Mouse (Mus musculus) lung, adult 2 months (tissue): ENCODE measurements around the gene Efs. TPM values are rescaled to one million over a fixed set of nuclear protein-coding genes. Genes with fewer than 3 reads are reported as not detected.
A peak's percentile ranks its signal among the peaks of the same experiment; 100 is the strongest.

ENCODE experiments used
- DNase-seq: peaks from one replicate; pipeline ENCODE4 v3.0.0; 2022
- H3K4me1 ChIP-seq: fragments of 200-500 bp; 2 replicates; pipeline ENCODE4 v1.6.1; 2011; ENCODE audit warnings: low read length; ENCODE audit not compliant: control insufficient read depth, insufficient read depth
- H3K4me3 ChIP-seq: fragments of 200-500 bp; replicated peaks from 2 replicates; pipeline ENCODE3; 2011; ENCODE audit warnings: low read depth, mild to moderate bottlenecking, control low read depth, low read length; ENCODE audit errors: extremely low read depth
- CTCF ChIP-seq: fragments of 200-500 bp; IDR thresholded peaks from 2 replicates; pipeline ENCODE4 v1.5.1; 2011; ENCODE audit warnings: mild to moderate bottlenecking, low read length, control low read depth; ENCODE audit not compliant: insufficient read depth
- POLR2A ChIP-seq: fragments of 200-500 bp; IDR thresholded peaks from 2 replicates; pipeline ENCODE4 v1.6.1; 2011; ENCODE audit warnings: low read depth, mild to moderate bottlenecking, control low read depth, low read length, borderline replicate concordance; ENCODE audit errors: extremely low read depth
- WGBS: fragments of 180-500 bp; shearing (Covaris S2); methylation state at CpG from one replicate; pipeline ENCODE4 v1.1.7; 2018; 5-methylcytosine and 5-hydroxymethylcytosine counted together
- polyA plus RNA-seq: library from polyadenylated mRNA; depleted of rRNA; stranded (reverse); fragments of >200 nt; gene quantifications from 2 replicates; pipeline ENCODE4 v1.2.3, GENCODE M21; 2012

Efs gene
- polyA plus RNA-seq, 1 experiment: 16.3 TPM

GRCm38 (mm10) chr14:54927296-54927695 lies 1.4 kb upstream of the Efs start:
- Histone ChIP-seq H3K4me1 (peaks cover 5% of the 10 kb centered on the region; the same call in 1 of the 2 replicates), H3K4me3 (no peak overlapping the region)
- DNase-seq: no peak
- WGBS: 28% methylated on average over 7 of the region's 7 CpGs
- TF ChIP-seq POLR2A (no peak), CTCF (no peak)

DNA sequence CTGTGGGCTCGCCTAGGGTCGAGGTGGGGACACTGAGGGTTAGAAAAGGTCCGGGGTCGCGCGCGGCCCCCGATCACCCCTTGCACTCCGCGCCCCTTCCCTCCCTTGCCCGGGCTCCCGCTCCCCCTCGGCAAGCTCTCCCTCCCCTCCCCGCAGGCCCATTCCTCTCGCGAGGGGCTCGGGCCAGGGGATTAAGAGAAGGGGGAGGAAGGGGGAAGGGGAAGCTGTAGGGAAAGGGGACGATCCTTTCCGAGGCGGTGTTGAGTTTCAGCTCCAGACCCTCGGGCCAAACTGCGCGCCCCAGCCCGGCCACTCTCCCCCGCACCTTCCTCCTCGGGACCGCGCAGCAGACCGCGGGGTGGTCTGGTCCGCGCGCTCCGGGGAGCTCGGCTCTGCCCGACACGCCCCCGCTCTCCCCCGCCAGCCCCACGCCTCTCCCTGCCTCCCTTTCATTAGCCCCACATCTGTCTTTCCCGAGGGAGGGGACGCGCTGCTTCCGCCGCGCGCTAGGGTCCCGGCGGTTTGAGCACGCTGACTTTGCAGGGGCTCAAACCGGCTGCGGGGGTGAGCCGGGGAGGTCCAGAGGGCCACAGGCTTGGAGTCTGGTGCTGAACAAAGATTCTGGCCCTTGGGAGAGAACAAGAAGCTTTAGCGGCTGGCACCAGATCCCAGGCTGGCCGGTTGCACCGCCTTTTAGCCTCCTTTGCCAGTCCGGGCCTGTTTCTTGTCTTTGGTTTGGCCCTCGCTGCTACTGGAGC lies 654 bp upstream of the Efs start:
- TF ChIP-seq CTCF (no peak), POLR2A (no peak)
- WGBS: under 1% methylated on average over 57 of the region's 58 CpGs
- peak; percentile 29 for DNase-seq
- H3K4me1 ChIP-seq: peaks cover 5% of the 10 kb centered on the region; the same call in 1 of the 2 replicates
- H3K4me3 ChIP-seq: peak overlapping the region; percentile 48

GRCm38 (mm10) chr14:54924641-54925348 lies 1.1 kb downstream of the Efs start:
- Histone ChIP-seq H3K4me3 (no peak overlapping the region), H3K4me1 (peaks cover 5% of the 10 kb centered on the region; the same call in 1 of the 2 replicates)
- DNase-seq: peak; percentile 13
- 54% methylated on average over 7 of the region's 7 CpGs for WGBS
- TF ChIP-seq POLR2A (no peak), CTCF (no peak)

DNA sequence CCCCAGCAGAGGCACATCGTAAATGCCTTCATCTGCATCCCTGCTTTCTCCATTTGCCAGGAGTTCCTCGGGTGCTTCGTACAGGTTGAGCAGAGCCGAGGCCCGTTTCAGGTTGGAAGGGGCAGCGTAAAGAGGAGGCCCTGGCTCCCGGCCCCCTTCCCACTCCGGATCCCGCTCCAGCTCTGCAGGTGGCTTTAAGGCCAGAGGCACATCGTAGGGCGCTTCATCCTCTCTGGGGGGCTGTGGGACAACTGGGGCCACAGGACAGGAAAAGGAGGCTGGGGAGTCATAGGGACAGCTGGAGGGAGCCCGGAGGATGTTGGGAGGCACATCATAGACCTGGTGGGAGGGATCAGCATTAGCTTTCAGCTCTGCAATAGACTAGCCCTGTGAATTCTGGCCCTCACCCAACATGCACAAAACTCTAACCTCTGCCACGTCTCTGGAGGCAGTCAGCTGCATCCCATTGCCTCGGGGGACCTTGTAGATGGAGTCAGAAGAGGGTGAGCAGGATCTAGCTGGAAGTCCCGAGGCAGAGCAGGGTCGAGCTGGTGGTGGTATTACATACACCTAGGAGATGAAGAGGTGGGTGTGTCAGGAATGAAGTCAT lies 5.7 kb downstream of the Efs start:
- no peak for DNase-seq
- 83% methylated on average over 16 of the region's 16 CpGs for WGBS
- TF ChIP-seq POLR2A: no peak
- no peak for TF ChIP-seq CTCF

GRCm38 (mm10) chr14:54913343-54913742 lies 12.6 kb downstream of the Efs start:
- Histone ChIP-seq H3K4me3 (peak overlapping the region; percentile 70), H3K4me1 (peaks cover 4% of the 10 kb centered on the region)
- no peak for DNase-seq
- WGBS: 15% methylated on average over 10 of the region's 10 CpGs
- no peak for TF ChIP-seq CTCF
- TF ChIP-seq POLR2A: no peak

More for the DNA sequence above, 5.7 kb downstream of the Efs start:
- no peaks in the 10 kb centered on the region for H3K4me1 ChIP-seq
- H3K4me3 ChIP-seq: no peak overlapping the region

- TF ChIP-seq POLR2A (peak; percentile 75; the same call in 1 of the 2 replicates), CTCF (no peak)
- peak; percentile 66 for DNase-seq
- H3K4me1 ChIP-seq: peaks cover 4% of the 10 kb centered on the region
- under 1% methylated on average over 28 of the region's 28 CpGs for WGBS
- peak within 1 kb of the TSS; percentile 70 for H3K4me3 ChIP-seq
These were observed 13.0 kb downstream of the Efs start, which contains the start of gene Slc22a17 for GRCm38 (mm10) chr14:54912886-54913285. Gene Slc22a17 (minus strand): TSS chr14:54913132.

DNA sequence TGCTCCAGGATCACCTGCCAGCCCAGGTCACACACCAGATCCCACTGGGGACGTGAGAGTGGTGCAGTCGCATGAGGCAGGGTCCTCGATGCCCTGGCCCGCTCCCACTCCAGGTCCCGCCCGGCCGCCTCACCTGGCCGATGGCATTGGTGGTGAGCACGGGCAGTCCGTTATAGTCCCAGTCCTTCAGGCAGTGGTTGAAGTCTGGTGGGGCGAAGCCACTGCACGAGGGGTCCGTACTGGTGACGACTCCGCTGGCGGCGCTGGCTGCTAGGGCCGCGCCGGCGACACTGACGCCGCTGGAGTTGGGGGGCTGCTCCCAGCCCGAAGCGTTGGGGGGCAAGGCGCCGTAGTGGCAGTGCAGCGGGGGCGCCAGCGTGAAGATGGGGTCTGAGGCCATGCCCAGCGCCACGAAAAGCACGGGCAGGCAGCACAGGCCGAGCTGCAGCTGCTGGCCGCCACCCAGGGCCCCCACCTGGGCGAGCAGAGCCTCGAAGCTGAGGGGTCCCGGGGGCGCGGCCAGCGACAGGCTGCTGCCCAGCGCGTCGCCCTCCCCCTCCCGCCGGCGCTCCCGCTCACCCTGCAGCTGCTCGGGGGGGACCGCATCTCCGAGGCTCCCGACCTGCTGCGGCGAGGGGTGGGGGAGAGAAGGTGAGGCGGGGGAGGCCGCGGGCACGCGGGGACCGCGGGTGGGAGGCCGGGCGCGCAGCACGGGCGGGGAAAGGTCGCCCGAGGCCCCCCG lies 13.6 kb downstream of the Efs start:
- DNase-seq: no peak
- Histone ChIP-seq H3K4me1 (peaks cover 4% of the 10 kb centered on the region), H3K4me3 (peak overlapping the region; percentile 70)
- 6% methylated on average over 67 of the region's 69 CpGs for WGBS
- TF ChIP-seq CTCF: no peak
- no peak for TF ChIP-seq POLR2A

GRCm38 (mm10) chr14:54908682-54909081 lies 17.2 kb downstream of the Efs start:
- no peak overlapping the region for H3K4me3 ChIP-seq
- no peak for DNase-seq
- TF ChIP-seq POLR2A: no peak
- TF ChIP-seq CTCF: no peak
- 60% methylated on average over 7 of the region's 7 CpGs for WGBS
- peaks cover 4% of the 10 kb centered on the region for H3K4me1 ChIP-seq

DNA sequence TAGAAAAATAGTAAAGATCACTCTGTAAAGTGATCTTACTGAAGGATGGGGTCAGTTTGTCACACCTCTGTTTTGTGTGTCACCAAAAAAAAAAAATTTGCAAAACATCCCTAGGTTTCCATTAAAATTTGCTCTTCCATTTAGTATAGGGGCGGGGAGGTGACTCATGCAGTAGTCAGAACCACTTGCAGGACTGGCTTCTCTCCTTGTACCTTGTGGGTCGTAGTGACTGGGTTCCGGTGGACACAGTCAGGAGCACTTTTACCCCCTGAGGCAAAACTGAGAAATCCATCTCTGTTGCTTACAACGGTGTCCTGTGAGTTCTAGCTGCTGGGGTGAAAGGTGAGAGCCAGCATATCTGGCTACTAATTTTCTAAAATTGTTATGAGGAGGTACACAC lies 22.3 kb downstream of the Efs start:
- Histone ChIP-seq H3K4me1 (no peaks in the 10 kb centered on the region), H3K4me3 (no peak overlapping the region)
- TF ChIP-seq CTCF (no peak), POLR2A (no peak)
- DNase-seq: no peak
- 82% methylated on average over 4 of the region's 4 CpGs for WGBS
